ENCODE assay signal across 15 mouse cellular contexts in the genomic region with DNA sequence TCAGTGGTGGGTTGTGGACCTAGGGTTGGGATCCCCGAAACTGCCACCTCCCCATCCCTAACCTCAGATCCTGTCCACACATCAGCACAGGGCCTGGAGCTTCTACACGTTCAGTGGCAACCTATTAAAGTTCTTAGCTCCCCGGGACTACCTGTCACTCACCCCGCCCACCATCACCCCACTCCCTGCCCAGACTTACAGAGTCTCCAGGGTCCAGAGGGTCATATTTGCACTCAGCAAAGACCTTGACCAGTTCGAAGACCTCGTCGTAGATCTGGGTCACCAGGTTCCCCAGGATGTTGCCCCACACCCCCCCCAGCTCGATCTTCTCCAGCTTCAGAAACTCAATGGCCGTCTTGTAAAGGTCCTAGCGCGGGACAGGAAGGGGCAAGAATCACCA.
"Had no signal": no experiment of that assay in that cellular context is flagged by ENCODE, and none has a peak within 500 bp of the region (broad histone marks: within the 10 kb centered on the region; RNA-seq: fewer than 3 reads in every experiment).

No protein-coding gene starts in this region.

- H3K4me3 ChIP-seq: neural tube, embryonic 15.5 days; stomach, embryonic 15.5 days had no signal

- H3K36me3 ChIP-seq: neural tube, embryonic 15.5 days; stomach, embryonic 15.5 days had no signal

- H3K4me1 ChIP-seq: neural tube, embryonic 15.5 days; stomach, embryonic 15.5 days had no signal

- H3K4me2 ChIP-seq: neural tube, embryonic 15.5 days; stomach, embryonic 15.5 days had no signal

- H3K9ac ChIP-seq: neural tube, embryonic 15.5 days; stomach, embryonic 15.5 days had no signal

- H3K9me3 ChIP-seq: neural tube, embryonic 15.5 days; stomach, embryonic 15.5 days had no signal

- H3K27ac ChIP-seq: neural tube, embryonic 15.5 days; stomach, embryonic 15.5 days; stomach, postnatal 0 days had no signal

- H3K27me3 ChIP-seq: neural tube, embryonic 15.5 days; stomach, embryonic 15.5 days had no signal

- DNase-seq: retina, postnatal 1 day; right cerebral cortex, adult 18-20 months; right cerebral cortex, postnatal 14 days; right cerebral cortex, postnatal 25 days; right cerebral cortex, postnatal 4 days; spleen, adult 18-20 months; thymus, adult 18-20 months; thymus, adult 2 months; thymus, postnatal 14 days; thymus, postnatal 25 days; thymus, postnatal 36 days; thymus, postnatal 4 days had no signal
